Mouse (Mus musculus) CD4-positive naive resting alpha-beta T cell, adult 76 days (primary cell): ENCODE data around the gene Olfr1502. TPM values are rescaled to one million over a fixed set of nuclear protein-coding genes. Genes with fewer than 3 reads are reported as not detected.

Experiments used
- total RNA-seq: library from RNA; stranded (reverse); gene quantifications from one replicate; pipeline ENCODE4 v1.2.4, GENCODE M21; 2023

The Olfr1502 gene
- total RNA-seq = not detected

DNA sequence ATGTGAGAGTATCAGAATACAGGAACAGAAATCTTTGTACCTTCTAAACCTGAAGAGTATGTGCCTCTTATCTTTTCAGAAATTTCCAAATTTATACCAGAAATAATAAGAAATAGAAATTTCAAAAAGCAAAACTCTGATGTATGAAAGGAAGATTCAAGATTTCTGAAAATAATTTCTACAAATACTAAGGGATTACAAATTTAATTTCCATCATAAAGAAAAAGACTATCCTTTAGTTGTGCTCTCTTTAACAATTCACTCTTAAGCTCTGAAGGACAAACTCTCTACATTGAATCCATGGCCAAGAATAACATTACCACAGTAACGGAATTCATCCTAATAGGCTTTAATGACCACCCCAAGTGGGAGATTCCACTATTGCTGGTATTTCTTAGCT lies at the start of gene Olfr1502:
Gene Olfr1502 (plus strand): TSS at position 301 of the 400 bp plus-strand sequence.

DNA sequence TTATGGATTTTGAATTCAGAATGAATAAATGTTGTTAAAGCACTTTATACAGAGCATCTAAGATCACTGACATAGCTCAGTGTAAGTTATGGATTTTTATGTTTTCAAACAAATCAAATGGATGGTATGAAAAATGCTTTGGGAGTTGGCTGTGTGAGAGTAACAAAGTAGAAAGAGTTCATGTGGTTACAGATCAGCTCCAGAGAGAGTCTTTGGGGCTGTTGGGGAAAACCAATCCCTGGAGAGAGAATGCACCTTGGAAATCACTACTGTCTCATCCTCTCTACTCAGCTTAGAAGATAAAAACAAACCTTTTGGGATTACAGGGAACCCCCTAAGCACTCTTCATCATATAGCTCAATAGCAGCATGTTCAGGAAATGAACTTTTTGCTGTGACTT lies 42.2 kb upstream of the Olfr1502 start, which contains the start of gene Olfr1499:
Gene Olfr1499 (minus strand): TSS at position 101 of the 400 bp plus-strand sequence.

DNA sequence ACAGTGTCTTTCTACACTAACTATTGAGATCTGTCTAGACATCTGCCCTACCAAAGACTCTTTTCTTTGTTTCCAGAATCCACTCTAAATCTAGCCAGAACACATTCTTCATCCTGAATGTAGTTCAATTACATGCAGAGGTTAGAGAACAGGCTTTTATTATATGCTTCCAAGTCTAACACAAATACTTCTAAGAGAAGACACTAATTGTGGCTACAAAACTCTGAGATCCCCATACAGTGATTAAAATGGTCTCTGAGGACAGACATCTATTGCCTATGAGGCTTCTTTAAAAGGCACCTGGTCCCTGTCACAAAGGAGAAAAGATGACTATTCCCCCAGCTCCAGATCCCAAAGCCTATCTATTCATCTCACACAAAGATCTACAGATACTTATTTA lies 31.2 kb upstream of the Olfr1502 start, which contains the start of gene Olfr1500:
Gene Olfr1500 (minus strand): TSS at position 101 of the 400 bp plus-strand sequence.

DNA sequence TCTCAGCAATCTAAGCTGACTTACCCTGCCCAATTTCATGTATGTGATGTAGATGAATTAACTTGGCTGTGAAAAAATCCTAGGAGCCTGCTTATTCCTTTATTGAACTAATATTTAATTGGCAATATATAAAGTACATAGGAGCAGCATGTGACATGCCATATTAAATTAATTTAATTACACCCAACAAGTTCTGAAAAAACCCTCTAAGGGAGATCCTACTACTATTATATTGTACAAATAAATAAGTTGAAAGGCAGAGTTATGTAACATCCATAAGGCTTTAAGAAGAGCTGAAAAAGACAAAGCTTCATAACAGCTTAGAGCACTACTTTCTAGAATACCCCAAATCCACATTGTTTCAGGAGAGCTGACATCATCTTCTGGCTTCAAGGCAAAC lies 11.0 kb upstream of the Olfr1502 start, which contains the start of gene Olfr1501:
Gene Olfr1501 (minus strand): TSS at position 101 of the 400 bp plus-strand sequence.

DNA sequence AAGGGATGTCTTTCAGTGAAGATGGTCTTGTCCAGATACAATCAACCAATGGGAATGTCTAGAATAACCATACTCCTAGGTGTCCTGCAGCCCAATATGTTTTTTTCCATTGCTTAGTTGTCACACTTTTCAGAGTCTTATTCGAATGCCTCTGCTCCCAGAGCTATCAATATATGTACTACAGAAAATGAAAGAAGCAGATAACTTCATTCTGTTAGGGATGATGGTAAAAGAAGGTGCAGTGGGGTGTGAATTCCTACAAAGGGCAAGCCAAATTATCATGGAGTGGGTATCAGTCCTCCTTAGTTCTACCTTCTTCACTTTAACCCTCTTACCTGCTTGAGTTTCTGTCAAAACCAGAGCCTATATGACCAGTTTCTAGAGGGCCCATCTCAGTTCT lies 36.2 kb downstream of the Olfr1502 start, which contains the start of gene Olfr1504:
Gene Olfr1504 (minus strand): TSS at position 101 of the 400 bp plus-strand sequence.

Other genes with a start within 250 kb of the Olfr1502 start
- not detected for gene Olfr1487, start 244.4 kb upstream of the Olfr1502 start, total RNA-seq
- gene Olfr1489, start 230.2 kb upstream of the Olfr1502 start, total RNA-seq = not detected
- not detected for gene Olfr1490, start 210.7 kb upstream of the Olfr1502 start, total RNA-seq
- not detected for gene Olfr1491, start 164.5 kb upstream of the Olfr1502 start, total RNA-seq
- not detected for gene Olfr1493-ps1, start 138.5 kb upstream of the Olfr1502 start, total RNA-seq
- not detected for gene Olfr1494, start 122.1 kb upstream of the Olfr1502 start, total RNA-seq
- not detected for gene Olfr1495, start 97.2 kb upstream of the Olfr1502 start, total RNA-seq
- gene Olfr1496, start 83.9 kb upstream of the Olfr1502 start, total RNA-seq = not detected
- not detected for gene Olfr1497, start 63.6 kb upstream of the Olfr1502 start, total RNA-seq
- not detected for gene Olfr1499, start 42.3 kb upstream of the Olfr1502 start, total RNA-seq
- gene Olfr1500, start 31.3 kb upstream of the Olfr1502 start, total RNA-seq = not detected
- gene Olfr1501, start 11.1 kb upstream of the Olfr1502 start, total RNA-seq = not detected
- not detected for gene Olfr1504, start 36.1 kb downstream of the Olfr1502 start, total RNA-seq
- not detected for gene Olfr1505, start 51.7 kb downstream of the Olfr1502 start, total RNA-seq